Mouse (Mus musculus) megakaryocyte, embryonic 14.5 days (primary cell): ENCODE data around the gene Ntsr2.

Source experiments
- FLI1 ChIP-seq: IDR thresholded peaks from 2 replicates; pipeline ENCODE4 v1.6.1; 2012; ENCODE audit warnings: low read length, inconsistent platforms, mixed read lengths
- GATA1 ChIP-seq: IDR thresholded peaks from 3 replicates; pipeline ENCODE4 v1.6.1; 2012; ENCODE audit warnings: mixed read lengths, low read length, inconsistent platforms, borderline replicate concordance

- TF ChIP-seq GATA1 (no peak), FLI1 (no peak)
These were observed 33.0 kb upstream of the Ntsr2 start for GRCm38 (mm10) chr12:16620230-16620629.
